Mouse (Mus musculus) layer of hippocampus, adult 6 months (tissue): ENCODE data around the gene Batf2. TPM values are rescaled to one million over a fixed set of nuclear protein-coding genes. Genes with fewer than 3 reads are reported as not detected.

Source experiments
- long read RNA-seq, 2 experiments: library from polyadenylated mRNA; unstranded; transcript quantifications; one replicate each; pipeline ENCODE4 v2.0.0; 2019 to 2020
- polyA plus RNA-seq: library from polyadenylated mRNA; unstranded; fragments of <200 nt; fragmentation: Nextera tagmentation; gene quantifications from 2 replicates; pipeline ENCODE4 v1.2.3, GENCODE M21; 2021

The Batf2 gene
- polyA plus RNA-seq: 0.24 TPM in 1 of 2 replicates, not detected in the other
- long read RNA-seq, experiment 1, partial matches to known transcripts: 0 of 1 reads
- long read RNA-seq, experiment 1, other reads (novel, unspliced or antisense): 1 of 1 reads
- long read RNA-seq, experiment 2: 0 reads

GRCm38 (mm10) chr19:6140678-6141393 is at the start of gene Batf2:
TSS of gene Batf2 (plus strand) at chr19:6140983.

GRCm38 (mm10) chr19:6094119-6094518 is 46.7 kb upstream of the Batf2 start, which contains the start of gene AC131692.1:
TSS of gene AC131692.1 (plus strand) at chr19:6094419.

DNA sequence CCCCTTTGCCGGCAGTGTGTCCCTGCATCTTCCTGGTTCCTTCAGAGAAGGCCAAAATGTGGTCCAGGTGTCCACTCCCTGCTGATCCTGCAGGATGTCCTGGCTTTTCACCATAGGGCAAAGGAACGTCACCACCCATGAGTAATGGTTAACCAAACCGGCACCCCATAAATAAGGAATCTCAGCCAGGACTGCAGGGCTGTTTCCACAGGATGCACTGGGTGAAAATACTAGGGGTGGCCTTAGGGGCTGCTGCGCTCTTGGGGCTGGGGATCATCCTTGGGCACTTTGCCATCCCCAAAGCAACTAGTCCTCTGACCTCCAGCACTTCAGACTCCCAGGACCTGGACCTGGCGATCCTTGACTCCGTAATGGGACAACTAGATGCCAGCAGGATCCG is 35.2 kb upstream of the Batf2 start, which contains the start of gene Naaladl1:
Gene Naaladl1 (plus strand): TSS at position 197 of the 400 bp plus-strand sequence.

GRCm38 (mm10) chr19:6117986-6118676 is 22.7 kb upstream of the Batf2 start, which contains the start of gene Sac3d1:
TSS of gene Sac3d1 (minus strand) at chr19:6118650.

DNA sequence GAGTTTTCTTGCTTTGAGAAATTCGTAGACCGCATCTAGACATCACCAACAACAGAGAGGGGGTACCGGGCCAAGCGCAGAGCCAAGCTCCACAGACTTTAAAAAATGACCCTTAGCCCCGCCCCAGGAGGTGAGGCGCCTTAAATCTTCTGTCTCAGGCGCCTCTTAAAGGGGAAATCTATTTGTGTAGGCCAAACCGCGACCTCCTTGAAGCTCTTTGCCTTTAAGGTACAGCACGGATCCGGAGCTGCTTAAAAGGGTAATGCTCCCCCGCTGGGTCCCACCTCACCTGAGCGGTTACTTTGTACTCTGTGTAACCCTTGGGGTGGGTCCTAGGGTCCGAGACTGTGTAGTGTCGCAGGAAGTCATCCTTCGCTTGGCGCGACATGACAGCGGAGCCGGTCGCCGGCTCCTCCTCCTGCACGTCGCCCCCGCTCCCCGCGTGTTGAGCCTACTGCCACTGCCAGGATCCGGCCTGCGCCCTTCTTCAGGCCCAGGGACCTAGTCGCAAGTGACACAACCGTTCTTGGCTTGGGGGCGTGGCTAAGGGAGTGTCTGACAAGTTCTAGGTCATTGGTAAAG is 12.9 kb upstream of the Batf2 start, which contains the start of gene Snx15:
Gene Snx15 (minus strand): TSS at position 545 of the 582 bp plus-strand sequence.

DNA sequence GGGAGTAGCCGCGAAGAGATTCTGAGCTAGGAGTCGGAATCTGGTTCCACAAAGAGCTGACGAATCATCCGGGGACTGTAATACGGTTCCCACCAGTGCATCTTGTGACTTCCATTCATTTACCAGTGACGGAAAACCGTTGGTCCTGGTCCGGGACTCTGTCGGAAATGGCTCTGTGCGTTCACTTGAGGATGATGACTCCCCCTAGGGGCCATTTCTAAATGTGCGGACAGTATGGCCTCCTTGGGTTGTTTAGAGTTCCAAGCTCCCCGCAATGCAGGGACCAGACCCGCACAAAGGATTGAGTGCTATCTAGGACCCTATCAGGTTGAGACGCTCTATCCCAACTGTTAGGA is 589 bp downstream of the Batf2 start, which contains the start of gene Arl2:
Gene Arl2 (minus strand): TSS at position 155 of the 356 bp plus-strand sequence.

DNA sequence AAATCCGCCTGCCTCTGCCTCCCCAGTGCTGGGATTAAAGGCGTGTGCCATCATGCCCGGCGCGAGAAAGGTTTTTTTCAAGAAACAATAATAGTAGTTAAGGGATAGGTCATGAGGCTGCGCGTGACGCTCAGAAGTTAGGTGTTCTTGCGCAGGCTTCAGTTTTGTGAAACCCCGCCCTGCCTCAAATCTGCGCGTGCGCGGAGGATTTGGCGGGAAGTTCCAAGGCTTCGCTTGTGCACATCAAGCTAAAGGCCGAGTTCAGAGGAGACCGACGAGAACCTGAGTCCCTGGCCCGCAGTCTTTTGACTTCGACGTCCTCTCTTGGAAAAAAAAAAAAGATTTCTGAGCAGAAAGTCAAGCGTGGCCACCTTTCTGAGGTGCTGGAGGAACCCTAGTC is 43.3 kb downstream of the Batf2 start, which contains the start of gene Majin:
Gene Majin (plus strand): TSS at position 258 of the 400 bp plus-strand sequence.

Other genes starting within 250 kb of the Batf2 start
- 0.85 and 0.88 TPM in 2 replicates for gene Tigd3, start 246.8 kb upstream of the Batf2 start, polyA plus RNA-seq
- gene Dpf2, start 228.0 kb upstream of the Batf2 start, polyA plus RNA-seq: 36.4 and 37.3 TPM in 2 replicates
- 8.6 and 11.3 TPM in 2 replicates for gene Cdc42ep2, start 216.2 kb upstream of the Batf2 start, polyA plus RNA-seq
- gene Pola2, start 176.8 kb upstream of the Batf2 start, polyA plus RNA-seq: 2.8 and 2.9 TPM in 2 replicates
- not detected in 2 replicates for gene Slc22a20, start 154.8 kb upstream of the Batf2 start, polyA plus RNA-seq
- 1.8 and 2.2 TPM in 2 replicates for gene Capn1, start 125.1 kb upstream of the Batf2 start, polyA plus RNA-seq
- gene Syvn1, start 94.4 kb upstream of the Batf2 start, polyA plus RNA-seq: 36.6 and 44.8 TPM in 2 replicates
- gene Mrpl49, start 83.2 kb upstream of the Batf2 start, polyA plus RNA-seq: 51.5 and 58.6 TPM in 2 replicates
- gene Fau, start 83.1 kb upstream of the Batf2 start, polyA plus RNA-seq: 3,358 and 3,673 TPM in 2 replicates
- 85.4 and 98.5 TPM in 2 replicates for gene Znhit2, start 79.8 kb upstream of the Batf2 start, polyA plus RNA-seq
- gene Tm7sf2, start 72.6 kb upstream of the Batf2 start, polyA plus RNA-seq: 14.6 and 16.9 TPM in 2 replicates
- gene Vps51, start 63.8 kb upstream of the Batf2 start, polyA plus RNA-seq: 77.5 and 93.8 TPM in 2 replicates
- gene Tmem262, start 61.0 kb upstream of the Batf2 start, polyA plus RNA-seq: not detected in 2 replicates
- 0.39 TPM in 1 of 2 replicates, not detected in the other for gene Gm28374, start 58.7 kb upstream of the Batf2 start, polyA plus RNA-seq
- 66.0 and 69.1 TPM in 2 replicates for gene Zfpl1, start 56.0 kb upstream of the Batf2 start, polyA plus RNA-seq
- gene Cdca5, start 56.0 kb upstream of the Batf2 start, polyA plus RNA-seq: 0.09 and 0.10 TPM in 2 replicates
- gene AC131692.1, start 46.6 kb upstream of the Batf2 start, polyA plus RNA-seq: not detected in 2 replicates
- gene Naaladl1, start 35.2 kb upstream of the Batf2 start, polyA plus RNA-seq: 0.09 TPM in 1 of 2 replicates, not detected in the other
- gene Sac3d1, start 22.3 kb upstream of the Batf2 start, polyA plus RNA-seq: 43.5 and 44.1 TPM in 2 replicates
- 66.8 and 74.4 TPM in 2 replicates for gene Snx15, start 12.7 kb upstream of the Batf2 start, polyA plus RNA-seq
- 169 and 184 TPM in 2 replicates for gene Arl2, start 565 bp downstream of the Batf2 start, polyA plus RNA-seq
- not detected in 2 replicates for gene Majin, start 43.4 kb downstream of the Batf2 start, polyA plus RNA-seq
- gene Gpha2, start 85.4 kb downstream of the Batf2 start, polyA plus RNA-seq: not detected in 2 replicates
- gene Ppp2r5b, start 94.9 kb downstream of the Batf2 start, polyA plus RNA-seq: 31.7 and 43.9 TPM in 2 replicates
- 6.7 and 6.8 TPM in 2 replicates for gene Atg2a, start 100.7 kb downstream of the Batf2 start, polyA plus RNA-seq
- gene Ehd1, start 135.7 kb downstream of the Batf2 start, polyA plus RNA-seq: 37.4 and 45.0 TPM in 2 replicates
- gene Cdc42bpg, start 165.5 kb downstream of the Batf2 start, polyA plus RNA-seq: 0.09 and 0.10 TPM in 2 replicates
- 27.4 and 30.5 TPM in 2 replicates for gene Men1, start 194.0 kb downstream of the Batf2 start, polyA plus RNA-seq
- gene Map4k2, start 200.2 kb downstream of the Batf2 start, polyA plus RNA-seq: 30.1 and 42.0 TPM in 2 replicates
- 63.6 and 92.3 TPM in 2 replicates for gene Sf1, start 222.7 kb downstream of the Batf2 start, polyA plus RNA-seq
- 11.3 and 12.0 TPM in 2 replicates for gene Pygm, start 243.4 kb downstream of the Batf2 start, polyA plus RNA-seq